Mouse (Mus musculus): ENCODE measurements around the gene Lamc1. TPM values are rescaled to one million over a fixed set of nuclear protein-coding genes. Genes with fewer than 3 reads are reported as not detected.

The Lamc1 gene
- 25.4 and 25.6 TPM in 2 replicates for polyA plus RNA-seq (2016; fragmentation: Nextera tagmentation; extraction: Ambion mirVana)

- Histone ChIP-seq H3K4me1 (peaks cover 31% of the 10 kb centered on the region), H3K27ac (peak within 1 kb of the TSS; percentile 96), H3K9me3 (replicated peaks) (no peaks in the 10 kb centered on the region), H3K4me3 (peak within 1 kb of the TSS; percentile 98), H3K27me3 (ENCODE audit: low read depth, poor library complexity, severe bottlenecking) (no peaks in the 10 kb centered on the region), H3K36me3 (no peaks in the 10 kb centered on the region)
- under 1% methylated on average over 78 of the region's 85 CpGs for WGBS
- peak; percentile 98 for DNase-seq (ENCODE audit: low spot score)
Observed at GRCm38 (mm10) chr1:153332444-153333295, at the start of gene Lamc1. Gene Lamc1, minus strand, starts transcription at chr1:153332786.

GRCm38 (mm10) chr1:153380746-153381282 lies 48.2 kb upstream of the Lamc1 start:
- 92% methylated on average over 9 of the region's 9 CpGs for WGBS

GRCm38 (mm10) chr1:153379832-153380231 lies 47.2 kb upstream of the Lamc1 start:
- no peaks in the 10 kb centered on the region for H3K36me3 ChIP-seq
- H3K4me1 ChIP-seq, result no peaks in the 10 kb centered on the region; the same call in 1 of the 2 replicates
- no peaks in the 10 kb centered on the region for H3K27me3 ChIP-seq (ENCODE audit: low read depth, poor library complexity, severe bottlenecking)
- DNase-seq (ENCODE audit: low spot score), result no peak
- WGBS, result 83% methylated on average over 5 of the region's 5 CpGs
- H3K4me3 ChIP-seq, result no peak overlapping the region
- H3K9me3 ChIP-seq (replicated peaks), result no peaks in the 10 kb centered on the region
- no peak overlapping the region for H3K27ac ChIP-seq

More at GRCm38 (mm10) chr1:153380746-153381282, 48.2 kb upstream of the Lamc1 start:
- Histone ChIP-seq H3K4me3 (no peak overlapping the region), H3K27ac (no peak overlapping the region), H3K27me3 (ENCODE audit: low read depth, poor library complexity, severe bottlenecking) (no peaks in the 10 kb centered on the region), H3K9me3 (replicated peaks) (no peaks in the 10 kb centered on the region), H3K4me1 (no peaks in the 10 kb centered on the region; the same call in 1 of the 2 replicates), H3K36me3 (no peaks in the 10 kb centered on the region)
- no peak for DNase-seq (ENCODE audit: low spot score)

DNA sequence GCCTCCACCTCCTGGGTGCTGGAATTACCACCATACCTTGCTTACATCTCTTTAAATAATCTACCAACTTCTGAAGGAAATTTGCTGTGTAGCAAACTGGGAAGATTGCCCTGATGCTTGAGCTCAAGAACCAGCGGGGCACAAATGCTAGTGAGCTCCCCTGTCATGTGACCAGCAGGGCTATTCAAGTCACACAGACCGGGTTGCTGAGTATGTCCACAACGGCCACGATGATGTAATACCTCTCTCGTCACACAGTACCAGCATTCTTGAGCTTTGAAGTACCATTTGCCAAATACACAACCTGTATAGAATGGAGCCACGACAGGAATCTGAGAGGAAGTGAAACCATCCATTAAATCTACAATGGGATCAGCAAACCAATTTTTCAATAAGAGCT lies 46.0 kb upstream of the Lamc1 start:
- Histone ChIP-seq H3K27me3 (ENCODE audit: low read depth, poor library complexity, severe bottlenecking) (no peaks in the 10 kb centered on the region), H3K27ac (no peak overlapping the region), H3K9me3 (replicated peaks) (no peaks in the 10 kb centered on the region), H3K4me3 (no peak overlapping the region), H3K36me3 (no peaks in the 10 kb centered on the region), H3K4me1 (no peaks in the 10 kb centered on the region; the same call in 1 of the 2 replicates)
- WGBS, result 80% methylated on average over 6 of the region's 6 CpGs
- DNase-seq (ENCODE audit: low spot score), result no peak

DNA sequence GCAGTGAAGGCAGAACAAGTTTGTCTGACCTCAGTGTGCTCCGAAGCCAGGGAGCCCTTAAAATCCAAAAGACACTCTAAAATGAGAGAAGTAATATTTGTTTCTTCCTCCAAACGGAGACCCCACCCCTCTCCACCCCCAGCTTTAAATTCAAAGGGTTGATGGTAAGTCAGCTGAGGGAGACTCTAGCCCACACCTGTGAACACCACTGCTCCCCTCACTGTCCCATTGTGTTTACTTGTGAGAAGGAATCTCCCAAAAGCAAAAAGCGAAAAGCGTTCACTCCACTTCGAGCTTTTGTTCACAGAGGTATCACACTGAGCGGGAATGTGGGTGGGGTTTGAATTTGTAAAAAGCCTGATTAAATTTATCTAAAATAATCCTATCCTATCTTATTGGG lies 43.9 kb upstream of the Lamc1 start:
- WGBS, result 43% methylated on average over 6 of the region's 6 CpGs
- Histone ChIP-seq H3K27me3 (ENCODE audit: low read depth, poor library complexity, severe bottlenecking) (no peaks in the 10 kb centered on the region), H3K36me3 (no peaks in the 10 kb centered on the region), H3K4me1 (no peaks in the 10 kb centered on the region; the same call in 1 of the 2 replicates), H3K27ac (no peak overlapping the region), H3K4me3 (no peak overlapping the region), H3K9me3 (replicated peaks) (no peaks in the 10 kb centered on the region)
- no peak for DNase-seq (ENCODE audit: low spot score)

GRCm38 (mm10) chr1:153374136-153374535 lies 41.5 kb upstream of the Lamc1 start:
- no peaks in the 10 kb centered on the region; the same call in 1 of the 2 replicates for H3K4me1 ChIP-seq
- WGBS, result 78% methylated on average over 4 of the region's 4 CpGs

DNA sequence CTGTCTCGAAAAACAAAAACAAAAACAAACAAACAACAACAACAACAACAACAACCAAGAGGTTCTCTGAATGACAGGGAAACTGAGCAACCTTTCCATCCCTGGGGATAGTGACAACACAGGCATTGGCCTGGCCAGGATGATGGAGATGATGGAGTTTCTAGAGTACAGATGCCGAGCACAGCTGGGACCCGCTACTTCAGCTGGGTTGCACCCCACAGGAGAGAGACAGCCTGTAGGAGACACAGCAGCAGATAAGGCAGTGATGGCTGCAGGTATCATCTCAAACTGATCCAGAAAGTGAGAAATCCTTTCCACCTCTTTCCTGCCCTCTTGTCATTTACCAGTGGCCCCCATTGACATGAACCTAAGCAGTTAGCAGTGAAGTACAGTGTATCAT lies 39.3 kb upstream of the Lamc1 start:
- Histone ChIP-seq H3K4me3 (no peak overlapping the region), H3K36me3 (no peaks in the 10 kb centered on the region), H3K9me3 (replicated peaks) (no peaks in the 10 kb centered on the region), H3K27ac (no peak overlapping the region), H3K4me1 (no peaks in the 10 kb centered on the region; the same call in 1 of the 2 replicates), H3K27me3 (ENCODE audit: low read depth, poor library complexity, severe bottlenecking) (no peaks in the 10 kb centered on the region)
- DNase-seq (ENCODE audit: low spot score), result no peak
- 84% methylated on average over 3 of the region's 3 CpGs for WGBS

More at GRCm38 (mm10) chr1:153374136-153374535, 41.5 kb upstream of the Lamc1 start:
- no peak for DNase-seq (ENCODE audit: low spot score)
- H3K9me3 ChIP-seq (replicated peaks), result no peaks in the 10 kb centered on the region
- H3K27ac ChIP-seq, result no peak overlapping the region
- no peak overlapping the region for H3K4me3 ChIP-seq
- H3K36me3 ChIP-seq, result no peaks in the 10 kb centered on the region
- no peaks in the 10 kb centered on the region for H3K27me3 ChIP-seq (ENCODE audit: low read depth, poor library complexity, severe bottlenecking)

DNA sequence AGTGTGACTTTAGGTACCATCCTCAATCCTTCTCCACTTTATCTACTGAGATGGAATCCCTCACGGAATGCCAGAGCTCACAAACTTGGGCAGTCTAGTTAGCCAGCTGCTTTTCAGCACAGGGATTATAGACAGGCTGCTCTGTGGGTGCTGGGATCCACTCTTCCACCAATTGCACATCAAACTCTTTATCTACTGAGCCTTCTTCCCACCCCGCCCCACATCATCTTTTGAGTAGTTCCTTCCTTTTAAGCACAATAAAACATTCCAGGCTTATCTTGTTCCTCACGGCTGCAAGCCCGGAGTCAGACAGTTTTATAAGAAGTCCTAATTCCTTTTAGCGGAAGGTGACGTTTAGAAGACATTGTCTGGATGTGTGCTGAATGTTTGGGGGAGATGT lies 36.4 kb upstream of the Lamc1 start:
- Histone ChIP-seq H3K4me3 (no peak overlapping the region), H3K9me3 (replicated peaks) (no peaks in the 10 kb centered on the region), H3K4me1 (no peaks in the 10 kb centered on the region), H3K27ac (no peak overlapping the region), H3K36me3 (no peaks in the 10 kb centered on the region), H3K27me3 (ENCODE audit: low read depth, poor library complexity, severe bottlenecking) (no peaks in the 10 kb centered on the region)
- no peak for DNase-seq (ENCODE audit: low spot score)
- WGBS, result 79% methylated on average over 6 of the region's 6 CpGs

DNA sequence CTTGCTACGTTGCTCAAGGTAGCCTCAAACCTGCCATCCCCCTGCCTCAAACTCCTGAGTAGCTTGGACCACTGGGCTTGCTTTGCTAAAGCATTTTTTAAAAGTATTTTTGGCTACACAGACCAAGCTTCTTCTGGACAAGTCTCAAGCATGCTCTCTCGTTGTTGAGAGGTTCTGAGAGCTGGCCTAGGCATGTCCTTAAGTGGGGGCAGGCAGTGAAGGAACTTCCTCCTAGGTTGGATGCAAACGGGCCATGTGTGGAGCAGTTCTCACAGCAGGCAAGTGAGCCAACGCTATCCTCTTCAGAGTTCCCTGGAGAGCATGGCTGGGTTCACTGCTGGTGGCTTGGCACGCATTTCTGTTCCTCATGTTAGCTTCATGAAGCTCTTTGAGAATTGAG lies 34.5 kb upstream of the Lamc1 start:
- no peaks in the 10 kb centered on the region for H3K4me1 ChIP-seq
- no peaks in the 10 kb centered on the region for H3K27me3 ChIP-seq (ENCODE audit: low read depth, poor library complexity, severe bottlenecking)
- no peak overlapping the region for H3K4me3 ChIP-seq
- H3K9me3 ChIP-seq (replicated peaks), result no peaks in the 10 kb centered on the region
- no peaks in the 10 kb centered on the region for H3K36me3 ChIP-seq
- WGBS, result 75% methylated on average over 5 of the region's 5 CpGs
- no peak for DNase-seq (ENCODE audit: low spot score)
- no peak overlapping the region for H3K27ac ChIP-seq

DNA sequence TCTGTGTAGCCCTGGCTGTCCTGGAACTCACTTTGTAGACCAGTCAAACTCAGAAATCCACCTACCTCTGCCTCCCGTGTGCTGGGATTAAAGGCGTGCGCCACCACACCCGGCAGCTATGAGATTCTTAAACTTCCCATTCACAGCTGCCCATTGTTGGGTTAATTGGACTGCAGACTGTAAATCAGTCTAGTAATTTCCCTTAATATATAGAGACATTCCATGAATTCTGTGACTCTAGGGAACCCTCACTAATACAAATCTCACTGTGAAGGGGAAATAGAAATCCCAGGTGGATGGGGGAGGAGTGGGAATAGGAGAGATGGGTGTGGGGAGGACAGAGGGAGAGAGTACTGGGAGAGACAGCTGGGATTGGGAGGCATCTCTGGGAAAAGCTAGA lies 29.3 kb upstream of the Lamc1 start:
- no peak for DNase-seq (ENCODE audit: low spot score)
- Histone ChIP-seq H3K9me3 (replicated peaks) (no peaks in the 10 kb centered on the region), H3K27ac (no peak overlapping the region), H3K27me3 (ENCODE audit: low read depth, poor library complexity, severe bottlenecking) (no peaks in the 10 kb centered on the region), H3K4me1 (no peaks in the 10 kb centered on the region), H3K36me3 (no peaks in the 10 kb centered on the region), H3K4me3 (no peak overlapping the region)
- WGBS, result 94% methylated on average over 4 of the region's 4 CpGs

- H3K9me3 ChIP-seq (replicated peaks), result no peaks in the 10 kb centered on the region
- DNase-seq (ENCODE audit: low spot score), result no peak
- H3K4me3 ChIP-seq, result no peak overlapping the region
- H3K4me1 ChIP-seq, result no peaks in the 10 kb centered on the region
- H3K27me3 ChIP-seq (ENCODE audit: low read depth, poor library complexity, severe bottlenecking), result no peaks in the 10 kb centered on the region
- no peak overlapping the region for H3K27ac ChIP-seq
- WGBS, result 56% methylated on average over 3 of the region's 3 CpGs
- no peaks in the 10 kb centered on the region for H3K36me3 ChIP-seq
Observed at GRCm38 (mm10) chr1:153360556-153360955, 28.0 kb upstream of the Lamc1 start.

- WGBS, result 90% methylated on average over 1 of the region's 1 CpGs
- no peak overlapping the region for H3K4me3 ChIP-seq
- no peaks in the 10 kb centered on the region for H3K27me3 ChIP-seq (ENCODE audit: low read depth, poor library complexity, severe bottlenecking)
- no peak for DNase-seq (ENCODE audit: low spot score)
- no peak overlapping the region for H3K27ac ChIP-seq
- no peaks in the 10 kb centered on the region for H3K36me3 ChIP-seq
- no peaks in the 10 kb centered on the region for H3K4me1 ChIP-seq
- no peaks in the 10 kb centered on the region for H3K9me3 ChIP-seq (replicated peaks)
Observed at GRCm38 (mm10) chr1:153357218-153357617, 24.6 kb upstream of the Lamc1 start.

- H3K27ac ChIP-seq, result no peak overlapping the region
- 68% methylated on average over 2 of the region's 2 CpGs for WGBS
- H3K4me3 ChIP-seq, result no peak overlapping the region
- no peaks in the 10 kb centered on the region for H3K36me3 ChIP-seq
- no peaks in the 10 kb centered on the region for H3K4me1 ChIP-seq
- no peaks in the 10 kb centered on the region for H3K27me3 ChIP-seq (ENCODE audit: low read depth, poor library complexity, severe bottlenecking)
- DNase-seq (ENCODE audit: low spot score), result no peak
- no peaks in the 10 kb centered on the region for H3K9me3 ChIP-seq (replicated peaks)
Observed at GRCm38 (mm10) chr1:153354466-153354865, 21.9 kb upstream of the Lamc1 start.

All from limb, embryonic 10.5 days (tissue).